Mouse (Mus musculus): ENCODE results near the gene Igfbp3.
"Not testable (repeated sequence)": the region's sequence is repeated elsewhere in the genome, so short reads cannot be mapped to it uniquely, and the experiment has no call there.

Igfbp3 gene

DNA sequence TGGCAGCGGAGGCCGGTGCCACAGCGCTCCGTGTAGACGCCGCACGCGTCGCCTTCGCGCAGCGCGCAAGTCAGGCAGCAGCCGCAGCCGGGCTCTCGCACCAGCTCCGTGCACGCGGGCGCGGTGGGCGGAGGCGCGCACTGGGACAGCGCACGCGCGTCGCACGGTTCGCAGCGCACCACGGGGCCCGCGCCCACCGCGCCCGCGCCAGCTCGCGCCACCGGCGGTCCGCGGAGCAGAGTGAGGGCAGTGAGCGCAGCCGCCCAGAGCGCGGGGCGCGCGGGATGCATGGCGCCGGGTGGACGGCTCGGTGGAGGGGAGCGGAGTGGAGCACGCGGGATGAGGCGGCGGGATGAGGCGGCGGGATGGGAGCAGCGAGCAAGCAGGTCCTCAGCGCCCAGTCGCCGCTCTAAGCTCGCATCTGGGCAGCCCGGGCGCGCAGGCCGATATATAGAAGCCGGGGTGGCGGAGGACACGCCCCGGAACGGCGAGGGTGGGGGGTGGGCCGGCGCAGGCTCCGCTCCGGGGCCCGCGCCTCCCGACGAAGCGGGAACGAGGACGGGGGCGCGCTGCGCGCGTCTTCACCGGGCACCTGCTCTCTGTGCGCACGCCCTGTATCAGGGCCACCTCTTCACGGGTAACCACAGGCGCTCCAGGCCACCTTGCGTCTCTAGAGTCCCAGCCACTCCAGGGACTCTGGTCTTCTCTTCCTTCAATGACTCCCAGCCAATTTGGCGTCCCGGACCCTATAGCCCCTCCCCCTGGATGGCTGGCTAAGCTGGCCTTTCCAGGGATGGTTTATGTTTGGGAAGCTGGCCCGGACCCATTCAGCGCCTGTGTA, at the start of gene Igfbp3:
Gene Igfbp3 (minus strand): TSS at position 423 of the 841 bp plus-strand sequence.
- peak; percentile 74 for DNase-seq (ENCODE audit: low spot score)

DNA sequence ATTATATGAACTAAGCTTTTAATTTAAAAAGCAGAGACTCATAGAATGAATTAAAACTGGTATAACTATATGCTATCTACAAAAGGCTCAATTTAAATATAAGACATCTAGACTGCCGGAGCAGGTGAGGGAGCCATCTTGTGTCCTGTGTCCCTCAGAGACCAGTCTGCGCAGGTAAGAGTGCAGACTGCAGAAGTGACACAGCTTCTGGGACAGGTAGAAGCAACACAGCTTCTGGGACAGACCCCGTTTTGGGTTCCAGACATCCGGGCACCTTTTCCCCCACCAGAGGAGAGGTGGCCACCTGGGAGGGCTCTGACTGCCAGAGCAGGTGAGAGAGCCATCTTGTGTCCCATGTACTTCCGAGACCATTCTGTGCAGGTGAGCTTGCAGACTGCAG, 37.1 kb upstream of the Igfbp3 start:
- DNase-seq (ENCODE audit: low spot score): no peak

DNA sequence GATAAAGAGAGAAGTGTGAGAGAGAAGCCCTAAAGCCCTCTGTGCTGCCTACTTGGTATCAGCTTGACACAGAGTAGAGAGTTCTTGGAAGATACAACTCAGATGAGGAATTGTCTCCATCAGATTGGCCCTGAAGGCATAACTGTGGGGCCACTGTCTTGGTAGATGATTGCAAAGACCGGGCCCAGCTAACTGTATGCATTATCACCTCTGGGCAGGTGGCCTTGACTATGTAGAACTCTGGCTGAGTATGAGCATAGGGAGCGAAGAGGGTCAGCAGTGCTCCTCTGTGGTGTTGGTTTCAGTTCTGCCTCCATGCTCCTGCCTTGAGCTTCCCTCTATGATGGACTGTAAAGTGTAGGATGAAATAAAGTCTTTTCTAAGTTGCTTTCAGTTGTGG, 36.7 kb upstream of the Igfbp3 start:
- DNase-seq (ENCODE audit: low spot score): no peak

DNA sequence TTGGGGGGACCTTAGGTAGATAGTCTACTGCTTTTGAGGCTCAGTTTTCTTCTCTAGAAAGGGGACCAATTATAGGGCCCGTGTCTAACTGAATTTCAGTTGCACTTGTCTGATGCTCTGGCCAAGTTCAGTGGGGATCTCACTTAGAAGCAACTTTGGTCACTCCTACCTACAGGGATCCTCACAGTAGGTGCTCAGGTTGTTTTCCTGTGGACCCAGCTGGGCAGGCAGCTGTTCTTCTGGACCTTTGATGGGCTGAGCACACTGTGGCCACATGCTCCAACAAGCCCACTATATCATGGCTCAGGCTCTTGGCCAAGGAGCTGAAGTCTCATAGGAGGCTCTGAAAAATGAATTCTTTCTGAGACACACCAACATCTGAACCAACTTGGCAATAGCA, 31.1 kb upstream of the Igfbp3 start:
- DNase-seq (ENCODE audit: low spot score): no peak

DNA sequence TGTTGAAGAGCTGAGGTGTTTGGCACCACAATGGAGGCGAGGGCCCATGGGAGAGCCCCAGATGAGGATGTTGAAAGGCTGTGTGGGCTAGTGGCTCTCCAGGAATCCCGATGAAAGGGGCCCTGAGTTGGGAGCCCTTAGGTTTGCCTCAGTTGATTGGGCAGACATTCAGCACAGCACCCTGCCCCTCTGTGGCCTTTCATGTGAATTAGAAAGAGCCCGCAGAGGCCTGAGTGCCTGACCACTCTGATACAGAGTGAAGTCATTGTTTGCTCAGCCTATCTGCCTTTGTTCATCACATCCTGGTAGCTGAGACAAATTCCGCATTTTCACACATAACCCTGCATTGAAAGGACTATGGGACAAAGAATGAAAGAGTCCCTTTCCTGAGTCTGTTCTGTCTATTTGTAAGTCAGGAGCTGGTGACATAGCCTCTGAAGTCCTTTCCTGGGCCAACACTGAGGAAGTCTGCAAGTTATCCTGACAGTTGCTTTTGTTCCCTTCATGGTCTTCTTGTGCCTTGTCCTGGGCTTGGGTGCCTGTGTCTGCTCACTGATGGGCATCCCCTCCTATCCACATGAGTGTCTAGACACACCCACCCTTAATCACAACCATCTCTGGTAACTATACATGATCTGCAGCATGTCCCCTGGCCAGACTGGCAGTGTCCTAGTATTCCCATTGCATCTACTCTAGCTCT, 25.5 kb upstream of the Igfbp3 start:
- DNase-seq (ENCODE audit: low spot score): no peak

DNA sequence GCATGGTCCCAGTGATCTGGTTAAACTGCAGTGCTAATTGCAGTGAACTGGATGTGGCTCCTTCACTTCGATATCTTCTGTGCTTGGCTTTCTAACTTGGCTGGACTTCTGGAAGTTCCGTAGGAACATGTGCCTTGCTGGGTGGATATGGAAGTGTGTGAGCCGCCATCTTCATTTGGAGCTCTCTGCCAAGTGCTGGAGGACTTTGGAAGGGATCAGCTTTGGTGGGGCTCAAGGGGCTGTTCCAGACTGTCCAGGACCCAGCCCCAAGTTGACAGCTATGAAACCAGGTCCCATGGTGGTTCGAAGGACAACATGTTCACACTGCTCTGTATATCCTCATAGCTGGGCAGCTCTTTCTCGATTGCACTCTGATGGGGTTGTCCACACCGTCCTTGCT, 24.8 kb upstream of the Igfbp3 start:
- DNase-seq (ENCODE audit: low spot score): no peak

DNA sequence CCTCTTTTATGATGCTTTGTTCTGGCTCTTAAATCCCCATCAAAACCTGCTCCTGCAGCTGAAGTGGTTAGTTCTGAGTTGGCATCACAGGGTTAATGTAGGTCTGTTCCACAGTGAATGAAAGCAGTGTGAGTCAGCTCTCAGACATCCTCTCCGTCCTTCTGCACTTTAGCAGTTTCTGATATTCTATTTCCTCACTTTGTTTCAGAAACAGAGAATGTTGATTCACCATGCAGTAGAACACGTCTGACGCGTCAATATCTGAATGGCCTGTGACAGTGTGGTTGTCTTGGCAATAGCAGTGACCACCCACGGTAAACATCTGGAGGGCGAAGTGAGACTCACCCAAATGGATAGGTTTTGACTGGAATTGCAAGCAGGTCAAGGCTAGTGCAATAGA, 24.0 kb upstream of the Igfbp3 start:
- no peak for DNase-seq (ENCODE audit: low spot score)

DNA sequence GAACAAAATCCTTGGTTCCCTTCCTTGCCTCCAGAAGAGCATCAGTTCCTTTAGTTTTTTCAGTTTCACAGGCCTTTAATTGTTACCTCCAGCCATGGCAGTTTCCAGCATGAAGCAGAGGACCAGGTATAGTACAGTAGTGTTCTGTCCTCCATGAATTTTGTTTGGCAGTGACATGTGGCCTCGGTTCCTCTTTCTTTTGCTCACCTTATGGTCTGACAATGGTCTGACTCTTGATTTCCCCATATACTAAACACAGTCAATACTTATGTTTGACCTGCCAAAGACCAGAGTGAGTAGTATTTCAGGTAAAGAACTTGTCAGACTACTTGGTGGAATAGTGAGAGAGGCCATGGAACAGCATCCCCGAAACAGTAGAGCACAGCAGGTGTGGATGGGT, 23.0 kb upstream of the Igfbp3 start:
- DNase-seq (ENCODE audit: low spot score): no peak

DNA sequence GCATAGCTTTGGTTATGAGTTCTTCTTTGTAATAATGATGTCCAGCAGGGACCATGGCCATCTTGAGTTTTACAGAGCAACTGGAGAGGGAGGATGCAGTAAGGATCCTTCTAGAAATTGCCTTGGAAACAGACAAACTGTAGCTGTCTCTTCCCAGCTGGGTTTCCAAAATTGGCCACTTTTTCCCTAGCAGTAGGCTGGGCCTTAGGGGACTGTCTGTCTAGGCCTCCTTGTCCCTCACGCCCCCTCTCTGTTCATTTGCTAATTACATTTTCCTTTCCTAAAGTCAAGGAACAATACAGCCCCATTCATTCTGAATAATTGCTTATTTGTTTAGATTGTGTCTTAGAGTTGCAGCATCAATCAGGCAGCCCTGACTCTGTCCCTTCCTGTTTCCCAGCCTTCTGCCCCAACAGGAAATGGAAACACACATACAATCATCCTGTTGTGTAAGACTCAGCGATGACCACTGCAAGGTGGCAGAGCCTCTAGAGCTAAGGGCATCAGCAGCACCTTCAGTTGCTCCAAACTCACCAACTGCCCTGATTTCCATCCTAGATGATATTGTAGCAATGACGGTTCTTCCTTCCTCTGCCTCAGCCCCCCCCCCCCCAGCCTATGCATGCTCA, 21.4 kb upstream of the Igfbp3 start:
- no peak for DNase-seq (ENCODE audit: low spot score)

DNA sequence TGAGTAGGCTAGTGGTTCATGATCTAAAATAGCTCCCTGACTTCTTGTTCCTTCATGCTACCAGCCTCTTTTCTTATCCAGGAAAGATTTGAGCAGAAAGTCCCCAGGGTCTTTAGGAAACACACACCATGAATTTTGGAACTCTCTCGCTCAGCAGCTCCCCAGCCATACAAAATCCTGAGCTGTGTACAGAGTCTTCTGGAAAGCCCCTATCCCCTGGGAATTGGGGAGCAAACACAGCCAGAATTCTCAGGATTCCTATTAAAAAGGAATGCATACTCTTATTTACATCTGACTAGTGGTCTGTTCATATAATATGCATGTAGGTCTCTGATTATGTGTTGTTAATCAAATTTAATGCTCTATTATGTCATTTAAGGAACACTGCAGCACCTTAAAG, 20.7 kb upstream of the Igfbp3 start:
- DNase-seq (ENCODE audit: low spot score): no peak

DNA sequence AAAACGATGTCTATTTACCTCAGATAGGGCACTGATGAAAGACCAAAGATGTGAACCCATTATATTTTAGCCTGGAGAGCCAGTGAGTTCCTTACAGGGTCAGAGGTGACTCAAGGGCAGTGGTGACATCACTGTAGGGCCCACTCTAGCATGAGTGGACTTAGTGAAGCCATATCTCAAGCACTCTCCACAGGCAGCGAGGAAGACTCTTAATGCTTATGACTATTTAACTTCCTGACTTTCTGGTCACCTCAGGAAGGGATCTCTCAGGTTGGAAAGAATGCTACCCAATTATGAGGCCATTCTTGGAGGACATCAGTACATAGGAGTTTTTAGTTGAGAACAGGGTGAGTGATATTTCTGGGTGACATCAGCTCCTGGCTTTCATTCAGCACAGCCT, 19.6 kb upstream of the Igfbp3 start:
- no peak for DNase-seq (ENCODE audit: low spot score)

DNA sequence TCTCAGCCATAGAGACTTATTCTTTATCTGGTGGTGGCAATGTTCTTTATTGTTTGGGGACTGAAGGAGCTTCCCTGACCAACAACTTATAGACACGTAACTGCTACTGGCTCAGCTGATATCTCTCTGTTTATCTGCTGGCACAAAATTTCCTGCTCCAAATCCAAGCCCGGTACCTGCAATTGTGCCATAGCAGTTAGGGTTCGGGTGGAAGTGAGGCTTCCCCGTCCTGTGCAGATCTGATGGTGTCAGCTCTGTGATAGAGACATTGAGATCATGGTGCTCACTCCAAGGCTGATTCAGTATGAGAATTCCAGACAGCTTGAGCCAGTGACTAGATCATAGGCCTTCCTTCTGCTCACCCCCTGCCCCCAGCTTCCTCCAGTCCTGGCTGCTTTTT, 18.2 kb upstream of the Igfbp3 start:
- DNase-seq (ENCODE audit: low spot score): no peak

DNA sequence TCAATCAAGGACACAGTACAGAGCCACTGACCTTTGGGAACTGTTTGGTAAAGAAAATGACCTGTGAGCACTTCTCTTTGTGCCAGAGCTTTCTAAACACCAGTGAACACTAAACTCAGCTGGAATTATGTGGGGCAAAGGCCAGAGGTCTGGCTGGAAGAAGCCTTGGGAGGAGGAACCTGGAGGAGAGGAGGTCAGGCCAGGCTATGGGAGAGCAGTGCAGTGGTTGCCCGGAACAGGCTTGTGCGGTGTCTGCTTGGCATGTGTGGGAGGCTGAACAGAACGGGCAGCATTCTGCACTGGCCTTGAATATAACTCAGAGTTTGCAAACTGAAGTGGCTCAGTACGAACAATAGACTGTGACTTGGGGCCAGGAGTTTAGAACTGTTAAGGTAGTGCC, 16.3 kb upstream of the Igfbp3 start:
- no peak for DNase-seq (ENCODE audit: low spot score)

DNA sequence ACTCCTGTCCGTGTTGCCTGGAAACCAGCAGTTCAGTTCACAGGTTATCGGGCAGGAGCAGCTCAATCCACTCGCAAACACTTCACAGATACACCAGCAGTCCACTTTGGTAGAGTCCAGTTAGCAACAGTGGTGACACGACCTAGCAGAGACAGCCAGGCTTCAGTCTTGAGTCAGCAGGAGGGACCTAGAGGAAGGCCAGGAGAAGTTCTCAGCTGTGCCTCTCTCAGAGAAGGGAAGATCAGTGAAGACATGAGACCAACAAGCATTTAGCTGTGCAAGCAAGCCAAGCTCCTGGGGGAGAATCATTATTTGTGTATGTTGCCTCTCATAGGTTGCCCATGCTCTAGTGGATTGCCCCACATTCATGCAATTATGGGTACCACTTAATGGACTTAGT, 14.4 kb upstream of the Igfbp3 start:
- no peak for DNase-seq (ENCODE audit: low spot score)

DNA sequence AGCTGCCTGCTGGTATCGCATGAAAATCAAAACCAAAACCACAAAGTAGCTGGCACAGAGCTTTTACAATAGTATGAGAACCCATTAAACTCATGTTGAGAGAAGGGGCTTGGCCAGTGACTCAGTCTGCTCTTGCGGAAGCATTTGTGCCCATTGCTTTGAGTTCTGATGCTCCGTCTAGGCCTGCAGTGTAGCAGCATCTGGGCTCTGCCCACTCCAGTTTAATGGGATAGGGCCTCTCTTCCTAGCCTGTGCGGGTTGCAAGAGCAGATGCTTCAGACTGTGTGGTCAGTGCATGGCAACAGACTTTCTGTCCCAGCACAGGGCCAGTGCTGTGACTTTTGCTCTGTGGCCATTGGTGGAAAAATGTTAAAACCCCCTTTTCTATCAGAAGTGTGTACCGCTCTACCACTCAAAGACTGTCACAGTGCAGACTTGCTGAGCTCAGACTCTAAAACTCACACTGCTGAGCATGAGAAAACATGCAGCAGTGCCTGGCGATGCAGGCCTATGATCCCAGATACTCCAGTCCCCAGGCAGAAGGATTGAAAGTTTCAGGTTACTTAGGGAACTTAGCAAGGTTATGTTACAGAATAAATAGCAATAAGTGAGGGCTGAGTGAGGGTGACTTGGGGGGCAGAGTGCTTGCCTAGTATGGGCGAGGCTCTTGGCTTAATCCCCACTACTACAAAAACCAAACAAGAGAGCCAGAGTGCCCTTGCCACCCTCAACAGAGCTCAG, 13.3 kb upstream of the Igfbp3 start:
- no peak for DNase-seq (ENCODE audit: low spot score)

DNA sequence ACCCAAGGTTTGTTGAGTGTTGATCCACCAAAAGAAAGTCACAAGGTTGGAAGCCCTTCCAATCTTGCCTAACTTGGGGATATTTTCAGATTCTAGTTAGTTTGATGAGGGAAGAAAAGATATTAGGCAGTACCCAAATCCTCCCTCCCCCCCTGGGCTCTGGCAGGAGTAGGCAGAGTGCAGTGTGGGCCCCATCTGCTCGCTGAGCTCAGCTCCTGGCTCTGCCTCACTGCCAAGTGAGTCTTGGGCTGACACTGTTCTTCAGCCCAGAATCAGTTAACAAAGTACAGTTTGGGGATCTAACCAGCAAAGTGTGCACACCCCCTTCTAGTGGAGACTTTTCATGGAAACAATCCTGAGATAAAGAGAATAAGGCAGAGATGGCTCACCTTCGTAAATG, 12.5 kb upstream of the Igfbp3 start:
- DNase-seq (ENCODE audit: low spot score): no peak

DNA sequence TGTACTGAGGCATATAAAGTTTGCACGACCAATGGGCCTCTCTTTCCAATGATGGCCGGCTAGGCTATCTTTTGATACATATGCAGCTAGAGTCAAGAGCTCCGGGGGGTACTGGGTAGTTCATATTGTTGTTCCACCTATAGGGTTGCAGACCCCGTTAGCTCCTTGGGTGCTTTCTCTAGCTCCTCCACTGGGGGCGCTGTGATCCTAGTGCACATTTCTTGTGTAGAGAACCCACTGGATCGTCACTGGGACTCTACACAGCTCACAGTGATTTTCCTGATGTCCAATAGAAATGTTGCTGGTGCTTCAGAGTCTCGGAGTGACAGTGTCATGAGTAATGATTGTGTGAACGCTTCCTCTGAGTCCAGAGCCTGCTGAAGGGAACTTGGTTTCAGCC, 8.1 kb upstream of the Igfbp3 start:
- not testable (repeated sequence) for DNase-seq (ENCODE audit: low spot score)

DNA sequence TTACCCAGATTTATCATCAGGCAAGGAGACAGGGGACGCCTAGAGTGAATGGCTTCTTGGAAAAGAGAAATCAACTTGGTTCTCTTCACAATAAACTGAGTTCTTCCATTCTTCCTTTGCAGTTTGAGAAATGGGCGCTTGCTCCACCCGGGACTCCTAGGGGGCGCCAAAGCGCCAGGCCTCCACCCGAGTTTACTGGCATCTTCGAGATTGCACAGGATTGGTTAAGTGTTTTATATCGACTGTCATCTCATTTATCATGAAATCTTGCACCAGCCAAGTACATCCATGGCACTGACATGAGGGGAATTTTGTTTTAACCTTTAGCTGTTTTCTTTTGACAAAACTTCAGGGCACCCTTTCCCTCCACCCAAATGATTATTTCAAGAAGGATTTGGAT, 2.0 kb upstream of the Igfbp3 start:
- DNase-seq (ENCODE audit: low spot score): peak; percentile 26

DNA sequence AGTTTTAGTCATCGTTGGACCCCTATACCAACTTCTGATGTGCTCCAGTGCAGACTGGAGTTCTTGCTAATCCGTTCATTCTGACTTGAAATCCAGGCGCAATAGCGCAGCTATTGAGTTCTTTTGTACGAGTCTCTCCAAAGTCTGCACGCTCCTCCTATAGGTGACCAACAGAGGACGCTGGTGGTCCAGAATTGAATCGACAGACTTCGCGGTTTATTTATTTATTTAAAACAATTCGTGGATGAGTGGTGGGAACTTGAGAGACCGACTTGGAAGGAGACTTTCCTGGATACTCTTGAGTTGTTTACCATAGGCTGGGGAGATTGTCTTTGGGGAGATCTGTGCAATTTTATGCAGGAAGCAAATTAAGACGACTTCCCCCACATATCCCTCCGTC, 1.0 kb upstream of the Igfbp3 start:
- peak; percentile 44 for DNase-seq (ENCODE audit: low spot score)

DNA sequence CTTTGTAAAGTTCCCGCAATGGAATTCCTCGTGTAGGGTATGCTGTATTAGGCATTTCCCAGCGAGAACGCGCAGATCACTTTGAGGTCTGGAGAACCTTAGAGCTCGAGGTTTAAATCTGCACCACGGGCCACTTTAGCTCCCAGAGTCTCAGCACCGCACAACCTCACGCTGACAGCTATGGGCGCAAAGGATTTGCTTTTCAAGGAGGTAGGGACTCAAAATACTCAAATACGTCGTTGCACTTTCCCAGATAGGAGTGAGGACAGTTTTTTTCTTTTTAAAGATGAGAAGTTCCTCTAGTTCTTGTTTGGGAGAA, 578 bp upstream of the Igfbp3 start:
- no peak for DNase-seq (ENCODE audit: low spot score)

DNA sequence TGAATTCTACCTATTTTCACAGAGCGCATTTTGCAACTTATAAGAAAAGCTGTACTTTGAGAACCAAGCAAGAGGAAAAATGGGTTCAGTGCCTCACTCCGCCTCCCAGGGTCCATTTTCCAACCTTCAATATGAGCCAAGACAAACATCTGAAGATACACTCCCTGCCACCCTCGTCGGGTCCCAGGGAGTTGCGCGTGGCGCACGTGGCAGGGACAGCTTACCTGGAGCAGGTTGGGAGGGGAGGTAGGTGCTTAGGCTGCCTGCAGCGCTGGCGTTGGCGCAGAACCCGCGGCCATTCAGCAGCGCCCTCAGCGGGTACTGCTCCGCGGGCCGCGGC, 592 bp downstream of the Igfbp3 start:
- no peak for DNase-seq (ENCODE audit: low spot score)

DNA sequence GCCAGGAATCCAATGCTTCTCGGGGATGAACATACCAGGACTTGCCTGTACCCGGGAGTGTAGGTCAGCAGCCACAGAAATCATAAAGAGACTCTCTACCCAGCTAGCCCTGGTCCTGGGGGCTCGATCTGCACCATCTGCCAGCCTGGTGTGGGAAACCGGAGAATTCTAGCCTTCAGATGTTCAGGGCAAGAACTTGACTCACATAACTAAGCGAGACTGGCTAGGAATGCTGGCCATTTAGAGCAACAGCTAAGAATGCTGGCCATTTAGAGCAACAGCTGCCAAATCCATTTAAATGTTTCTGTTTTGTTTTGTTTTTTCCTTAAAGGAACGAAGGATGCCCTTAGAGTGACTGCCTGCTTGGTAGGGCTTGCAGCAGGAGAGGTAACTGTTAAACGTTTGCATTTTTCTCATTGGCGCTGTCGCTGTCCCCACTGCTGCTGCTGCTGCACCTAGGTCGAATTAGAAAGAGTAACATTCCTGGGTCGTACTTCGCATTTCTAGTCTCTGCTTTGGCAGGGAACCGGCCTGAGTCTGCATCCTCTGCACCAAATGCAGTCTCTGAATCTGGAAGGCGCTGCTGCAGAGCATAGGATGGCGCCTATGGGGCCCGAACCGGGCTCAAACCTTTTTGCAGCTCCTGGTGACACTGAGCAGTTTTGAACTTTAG, 1.5 kb downstream of the Igfbp3 start:
- DNase-seq (ENCODE audit: low spot score): no peak
